Mouse (Mus musculus): Measurements from ENCODE around the gene Polr3h.

Gene Polr3h

GRCm38 (mm10) chr15:81860471-81861135 is 65.4 kb downstream of the Polr3h start:
- DNase-seq: no peak

- peak; percentile 98 for DNase-seq
These were observed 66.4 kb downstream of the Polr3h start for GRCm38 (mm10) chr15:81859330-81860255.

- peak; percentile 56 for DNase-seq
These were observed 67.3 kb downstream of the Polr3h start, which contains the start of gene Tob2 for GRCm38 (mm10) chr15:81858517-81859329. Gene Tob2 (minus strand): TSS chr15:81858796.

- peak; percentile 95 for DNase-seq
These were observed 67.9 kb downstream of the Polr3h start for GRCm38 (mm10) chr15:81858138-81858516.

DNA sequence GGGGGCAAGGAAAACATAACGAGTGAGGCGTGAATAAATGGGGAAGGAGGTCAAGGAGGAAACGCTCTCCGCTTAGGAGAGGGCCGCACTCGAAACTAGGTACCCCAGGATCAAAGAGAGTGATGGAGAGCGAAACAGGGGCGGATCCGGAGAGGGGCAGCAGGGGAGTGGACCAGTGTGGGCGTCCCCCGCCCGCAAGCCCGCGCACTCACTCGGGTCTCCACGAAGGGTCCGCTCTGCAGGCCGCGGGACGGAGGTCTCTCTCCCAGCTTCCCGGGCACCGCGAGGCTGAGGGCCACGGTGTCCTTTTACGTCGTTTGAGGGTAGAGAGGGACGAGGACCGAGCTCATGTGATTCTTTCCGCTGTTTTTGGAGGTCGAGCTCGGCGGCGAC is 68.3 kb downstream of the Polr3h start:
- no peak for DNase-seq

DNA sequence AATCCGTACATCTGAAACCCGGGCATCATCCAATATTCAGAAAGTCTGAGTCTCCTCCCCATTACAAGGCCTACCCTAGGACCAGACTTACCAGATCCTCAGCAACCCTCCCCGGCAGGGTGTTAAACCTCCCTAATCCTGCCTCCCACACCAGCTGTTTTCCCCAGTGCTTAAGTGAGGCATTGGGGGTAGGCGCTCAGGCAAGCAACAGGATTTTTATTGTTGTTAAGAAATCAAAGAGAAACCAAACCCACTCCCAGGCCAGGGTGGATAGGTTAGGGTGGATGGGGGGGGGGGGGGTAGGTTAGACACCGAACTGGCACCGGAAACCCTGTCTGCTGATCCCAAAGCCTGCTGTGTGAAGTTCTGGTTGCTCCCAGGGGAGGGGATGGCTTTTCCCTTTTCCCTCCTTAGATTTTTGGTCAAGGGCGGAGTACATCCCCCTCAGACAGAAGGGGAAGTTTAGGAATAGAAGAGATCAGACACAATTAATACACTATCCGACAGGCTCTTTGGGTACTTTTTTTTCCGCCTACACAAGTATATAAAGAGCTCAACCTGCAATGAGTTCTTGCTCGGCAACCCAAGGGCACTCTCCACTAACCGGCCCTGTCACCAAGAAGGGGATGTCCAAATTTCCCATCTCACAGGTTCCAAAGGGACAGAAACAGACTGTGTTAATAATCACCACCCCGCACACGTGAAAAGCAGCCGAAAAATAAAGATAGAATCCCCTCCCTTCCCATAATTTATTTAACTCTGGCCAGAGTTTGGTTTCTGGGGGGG is 68.9 kb downstream of the Polr3h start:
- DNase-seq: peak; percentile 81

DNA sequence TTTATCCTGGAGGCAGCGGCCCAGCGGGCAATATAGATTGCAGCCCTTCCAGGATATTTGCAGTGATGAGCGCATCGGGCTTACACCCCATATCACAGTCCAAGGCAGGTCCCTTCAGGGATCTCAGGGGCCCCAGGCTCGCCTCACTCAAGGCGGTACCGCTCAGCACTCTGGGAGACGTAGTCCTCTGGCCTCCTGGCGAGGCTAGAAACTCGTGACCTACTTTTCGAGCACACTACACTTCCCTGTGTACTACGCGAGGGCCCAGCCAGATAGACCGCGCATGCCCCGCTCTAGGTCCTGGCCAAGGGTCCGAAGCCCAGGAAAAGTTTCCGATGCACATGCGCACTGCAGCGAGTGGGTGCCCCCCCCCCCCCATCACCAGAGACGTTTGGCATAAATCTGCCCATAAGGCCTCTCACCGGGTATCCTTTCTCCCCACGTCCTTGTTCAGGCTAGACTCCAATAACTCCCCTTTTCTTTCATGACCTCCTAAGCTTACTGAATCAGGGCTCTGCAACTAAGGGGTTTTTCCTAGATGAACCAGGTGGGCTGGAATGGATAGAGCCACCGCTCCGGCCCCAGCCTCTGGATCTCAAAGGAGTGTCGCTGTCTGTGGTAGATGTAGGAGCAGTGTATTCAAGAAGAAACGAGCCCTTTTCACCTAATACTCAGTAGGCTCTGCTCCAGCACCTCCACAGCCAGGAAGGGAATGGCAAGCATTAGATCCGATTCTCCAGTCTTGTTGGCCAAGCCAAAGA is 69.8 kb downstream of the Polr3h start:
- peak; percentile 97 for DNase-seq

GRCm38 (mm10) chr15:81853081-81853480 is 73.0 kb downstream of the Polr3h start:
- DNase-seq: no peak

GRCm38 (mm10) chr15:81852411-81853000 is 73.5 kb downstream of the Polr3h start:
- no peak for DNase-seq

- DNase-seq: no peak
These were observed 74.7 kb downstream of the Polr3h start for GRCm38 (mm10) chr15:81851375-81851774.

DNA sequence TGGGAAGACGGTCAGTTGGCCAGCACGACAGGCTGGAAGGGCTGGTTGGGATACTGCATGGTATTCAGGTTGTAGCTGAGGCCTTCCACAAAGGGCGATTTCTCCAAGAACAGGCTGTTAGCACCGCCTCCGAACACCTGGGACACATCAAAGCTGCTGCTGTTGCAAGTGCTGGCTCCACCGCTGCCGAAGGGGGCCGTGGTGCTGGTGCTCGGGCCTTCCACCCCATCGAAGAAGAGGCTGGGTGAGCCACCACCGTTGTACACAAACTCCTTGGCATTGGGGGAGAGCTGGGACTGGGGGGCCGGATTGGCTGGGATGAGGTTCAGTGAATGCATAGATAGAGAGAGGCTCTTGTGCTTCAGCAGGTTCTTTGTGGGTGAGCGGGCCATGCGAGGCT is 75.3 kb downstream of the Polr3h start:
- no peak for DNase-seq

GRCm38 (mm10) chr15:81849104-81849503 is 76.9 kb downstream of the Polr3h start:
- DNase-seq: no peak

DNA sequence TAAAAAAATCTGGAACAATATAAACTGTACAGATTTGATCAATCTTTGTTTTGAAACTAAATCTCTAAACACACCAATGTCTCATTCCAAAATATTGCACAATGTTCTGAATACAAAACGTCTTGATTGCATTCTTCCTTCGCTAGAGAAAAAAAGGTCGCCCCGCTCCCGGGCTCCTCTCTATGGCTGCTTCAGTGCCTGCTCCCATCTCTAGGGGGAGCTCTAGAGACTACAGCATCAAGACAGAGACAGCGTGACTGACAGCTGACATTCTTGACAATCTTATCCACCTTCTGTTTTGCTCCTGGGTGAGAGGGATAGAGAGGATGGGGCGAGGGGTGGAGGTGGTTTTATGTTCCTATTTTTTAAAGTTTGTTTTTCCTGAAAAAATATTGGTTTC is 77.7 kb downstream of the Polr3h start:
- peak; percentile 75 for DNase-seq

DNA sequence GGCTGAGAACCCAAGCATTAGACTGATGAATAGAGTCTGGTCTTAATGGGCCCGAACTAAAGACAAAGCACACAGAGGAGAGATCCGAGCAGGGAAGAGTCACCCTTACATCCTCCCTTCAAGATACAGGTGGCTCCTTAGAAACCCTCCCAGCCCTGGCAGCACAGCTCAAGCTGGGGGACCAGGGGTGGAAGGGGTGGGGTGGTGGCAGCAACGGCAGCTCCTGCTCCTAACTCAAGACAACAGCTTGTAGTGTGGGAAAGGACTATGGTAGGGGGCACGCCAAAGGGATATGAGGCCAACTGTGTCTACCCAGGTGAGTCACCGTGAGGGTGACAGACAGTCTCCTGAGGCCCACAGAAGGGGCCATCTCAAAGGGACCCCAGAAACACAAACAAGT is 78.2 kb downstream of the Polr3h start:
- DNase-seq: no peak

DNA sequence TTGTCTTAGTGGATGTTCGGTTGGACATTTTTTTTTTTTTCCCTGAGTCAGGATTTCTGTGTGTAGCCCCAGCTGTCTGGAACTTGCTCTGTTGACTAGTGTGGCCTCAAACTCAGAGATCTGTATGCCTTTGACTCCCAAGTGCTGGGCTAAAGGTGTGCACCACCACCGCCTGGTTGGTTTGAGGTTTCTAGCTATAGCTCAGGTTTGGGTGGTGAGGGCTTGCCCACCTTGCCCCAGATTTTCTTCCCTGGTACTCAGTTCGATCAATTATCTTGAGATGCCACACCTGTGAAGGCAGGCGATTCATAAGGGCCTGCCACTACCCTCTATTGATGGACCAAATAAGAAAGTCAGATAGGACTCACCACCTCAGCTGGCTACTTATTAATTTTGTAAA is 78.9 kb downstream of the Polr3h start:
- no peak for DNase-seq

DNA sequence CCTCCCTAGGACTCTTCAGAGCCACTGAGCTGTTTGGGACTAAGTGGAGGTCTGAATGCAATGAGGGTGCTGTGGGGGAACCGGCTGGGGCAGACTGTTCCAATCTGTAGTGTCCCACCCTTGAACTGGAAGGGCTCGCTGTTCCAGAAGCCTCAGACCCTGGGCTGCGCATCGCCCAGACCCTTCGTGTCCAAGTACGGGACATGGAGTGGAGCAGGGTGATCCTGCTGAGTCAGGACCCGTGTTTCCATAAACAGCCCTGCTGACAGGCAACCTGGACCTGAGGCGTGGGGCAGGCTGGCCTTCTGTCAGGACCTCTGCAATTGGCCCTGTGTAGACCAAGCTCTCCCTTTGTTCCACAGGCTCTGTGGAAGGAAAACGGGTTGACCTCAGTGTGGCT is 79.3 kb downstream of the Polr3h start:
- no peak for DNase-seq

DNA sequence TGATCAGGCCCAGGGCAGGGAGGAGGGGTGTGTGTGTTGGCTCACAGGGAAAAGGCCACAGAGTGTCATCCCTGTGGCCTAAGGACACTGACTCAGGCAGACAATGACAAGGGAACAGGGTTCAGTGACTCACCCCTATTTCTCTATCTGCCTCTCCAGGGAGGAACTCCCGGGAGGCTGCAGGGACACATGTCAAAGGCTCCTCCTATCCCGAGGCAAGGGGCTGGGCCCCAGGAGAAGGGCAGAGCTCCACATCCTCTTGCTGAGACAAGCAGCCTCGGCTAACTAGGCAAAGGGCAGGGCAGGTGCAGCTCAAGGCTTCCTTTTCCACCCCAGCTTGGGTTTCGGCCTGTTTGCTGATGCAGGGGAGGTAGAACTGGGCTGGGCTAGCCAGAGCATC is 80.3 kb downstream of the Polr3h start:
- no peak for DNase-seq

DNA sequence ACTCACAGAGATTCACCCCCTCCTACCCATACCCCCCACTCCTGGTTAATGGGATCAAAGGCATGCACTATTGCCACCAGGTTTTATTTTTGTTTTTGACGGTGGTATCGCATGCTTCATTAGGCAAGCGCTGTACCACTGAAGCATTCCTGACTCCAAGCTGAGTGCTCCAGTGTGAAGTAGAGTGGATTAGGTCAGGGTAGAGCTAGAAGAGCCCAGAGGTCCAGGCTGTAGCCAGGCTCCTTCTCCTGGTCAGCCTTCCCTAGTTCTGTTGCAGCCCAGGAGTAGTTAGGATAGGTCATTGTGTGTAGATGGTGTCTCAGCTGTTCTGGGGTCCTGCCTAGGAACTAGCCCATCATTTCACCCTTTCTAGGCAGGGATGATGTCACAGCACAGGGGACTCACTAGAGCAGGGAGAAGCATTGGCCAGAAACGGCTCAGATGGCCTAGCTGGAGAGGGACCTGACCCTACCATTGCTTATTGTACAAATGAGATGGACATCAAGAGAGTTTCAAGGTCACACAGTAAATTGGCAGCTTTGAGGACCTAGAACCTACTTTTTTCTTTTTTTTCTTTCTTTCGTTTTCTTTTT is 80.9 kb downstream of the Polr3h start:
- DNase-seq: no peak

DNA sequence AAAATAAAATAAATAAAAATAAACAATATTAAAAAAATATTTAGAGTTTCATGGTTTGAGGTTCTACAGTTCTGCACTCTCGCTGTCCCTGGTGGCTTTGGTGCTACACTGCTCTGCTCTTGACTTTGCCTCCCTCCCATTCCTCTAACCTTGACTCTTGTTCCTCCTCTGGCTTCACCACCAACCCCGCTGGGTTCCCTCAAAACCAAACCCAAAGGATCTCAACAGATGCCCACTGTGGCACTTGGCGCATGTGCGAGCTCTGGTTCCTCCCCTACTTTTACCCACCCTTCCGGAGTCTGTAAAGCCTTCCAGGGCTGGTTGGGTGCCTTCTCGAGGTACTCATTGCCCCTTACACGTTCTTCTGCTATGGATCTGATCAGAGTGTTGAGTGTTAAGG is 83.8 kb downstream of the Polr3h start:
- DNase-seq: no peak

- no peak for DNase-seq
These were observed 85.7 kb downstream of the Polr3h start for GRCm38 (mm10) chr15:81840306-81840705.

- DNase-seq: peak; percentile 37
These were observed 86.4 kb downstream of the Polr3h start for GRCm38 (mm10) chr15:81839634-81840033.

All from retina, postnatal 1 day (tissue).